Comparison of ENCODE assay signal across 15 mouse cellular contexts in genomic region chr10:20508497-20508896, GRCm38 (mm10).
"Had no signal": no experiment of that assay in that cellular context is flagged by ENCODE, and none has a peak within 500 bp of the region (broad histone marks: within the 10 kb centered on the region; RNA-seq: fewer than 3 reads in every experiment).

No protein-coding gene starts in this region.

- H3K4me3 ChIP-seq: limb, embryonic 15.5 days; liver, embryonic 12.5 days; lung, embryonic 15.5 days; megakaryocyte, embryonic 14.5 days; midbrain, embryonic 13.5 days; myocyte; neural tube, embryonic 15.5 days had no signal

- H3K9ac ChIP-seq: limb, embryonic 15.5 days; liver, embryonic 12.5 days; lung, embryonic 15.5 days; midbrain, embryonic 13.5 days; neural tube, embryonic 15.5 days had no signal

- H3K27me3 ChIP-seq: limb, embryonic 15.5 days; liver, embryonic 12.5 days; lung, embryonic 15.5 days; midbrain, embryonic 13.5 days; neural tube, embryonic 15.5 days had no signal

- ATAC-seq: liver, embryonic 12.5 days; midbrain, embryonic 13.5 days had no signal

- DNase-seq: kidney, adult 8-10 months; left cerebral cortex, postnatal 4 days; lung, postnatal 14 days; right cerebral cortex, adult 18-20 months; right cerebral cortex, postnatal 25 days; thymus, adult 18-20 months; thymus, postnatal 14 days had no signal

- H3K4me2 ChIP-seq: limb, embryonic 15.5 days; liver, embryonic 12.5 days; lung, embryonic 15.5 days; midbrain, embryonic 13.5 days; neural tube, embryonic 15.5 days had no signal

- H3K36me3 ChIP-seq: limb, embryonic 15.5 days; liver, embryonic 12.5 days; lung, embryonic 15.5 days; midbrain, embryonic 13.5 days; neural tube, embryonic 15.5 days had no signal

- H3K9me3 ChIP-seq: limb, embryonic 15.5 days; liver, embryonic 12.5 days; lung, embryonic 15.5 days; megakaryocyte, embryonic 14.5 days; midbrain, embryonic 13.5 days; neural tube, embryonic 15.5 days had no signal

- H3K4me1 ChIP-seq: liver, embryonic 12.5 days; midbrain, embryonic 13.5 days; neural tube, embryonic 15.5 days had no signal

- H3K27ac ChIP-seq: limb, embryonic 15.5 days; liver, embryonic 12.5 days; lung, embryonic 15.5 days; macrophage; midbrain, embryonic 13.5 days; neural tube, embryonic 15.5 days had no signal
